Mouse (Mus musculus): ENCODE data around the gene Slc41a2. TPM values are rescaled to one million over a fixed set of nuclear protein-coding genes. Genes with fewer than 3 reads are reported as not detected.

The Slc41a2 gene
- polyA plus RNA-seq, 1 experiment, result 11.7 TPM

GRCm38 (mm10) chr10:83336336-83336735 is 1.3 kb downstream of the Slc41a2 start:
- Histone ChIP-seq H3K27ac (ENCODE audit: insufficient read depth, low read length) (no peak overlapping the region), H3K27me3 (ENCODE audit: control insufficient read depth, insufficient read depth, low read length) (no peaks in the 10 kb centered on the region), H3K4me3 (replicated peaks; ENCODE audit: insufficient read depth, low read depth, low read length) (peak overlapping the region; percentile 52), H3K4me1 (ENCODE audit: control insufficient read depth, insufficient read depth, low read length) (0 out of 2 replicates have a peak, but pooled peaks cover 4% of the 10 kb centered on the region)
- TF ChIP-seq CTCF (IDR thresholded peaks at IDR 0.05; ENCODE audit: borderline replicate concordance, insufficient read depth, low read depth, low read length) (no peak), POLR2A (IDR thresholded peaks at IDR 0.05; ENCODE audit: borderline replicate concordance, insufficient read depth, low read length) (no peak)
- WGBS, result 27% methylated on average over 7 of the region's 7 CpGs
- no peak for DNase-seq

GRCm38 (mm10) chr10:83332581-83332980 is 5.1 kb downstream of the Slc41a2 start:
- no peaks in the 10 kb centered on the region for H3K27me3 ChIP-seq (ENCODE audit: control insufficient read depth, insufficient read depth, low read length)
- peaks cover 8% of the 10 kb centered on the region; the same call in 1 of the 2 replicates for H3K4me1 ChIP-seq (ENCODE audit: control insufficient read depth, insufficient read depth, low read length)
- H3K27ac ChIP-seq (ENCODE audit: insufficient read depth, low read length), result no peak overlapping the region
- no peak overlapping the region for H3K4me3 ChIP-seq (replicated peaks; ENCODE audit: insufficient read depth, low read depth, low read length)
- TF ChIP-seq CTCF (IDR thresholded peaks at IDR 0.05; ENCODE audit: borderline replicate concordance, insufficient read depth, low read depth, low read length) (no peak), POLR2A (IDR thresholded peaks at IDR 0.05; ENCODE audit: borderline replicate concordance, insufficient read depth, low read length) (no peak)
- no peak for DNase-seq
- WGBS, result 85% methylated on average over 11 of the region's 11 CpGs

GRCm38 (mm10) chr10:83331811-83332210 is 5.9 kb downstream of the Slc41a2 start:
- no peak for DNase-seq
- WGBS, result 94% methylated on average over 5 of the region's 5 CpGs
- no peaks in the 10 kb centered on the region for H3K27me3 ChIP-seq (ENCODE audit: control insufficient read depth, insufficient read depth, low read length)
- H3K27ac ChIP-seq (ENCODE audit: insufficient read depth, low read length), result no peak overlapping the region
- no peak overlapping the region for H3K4me3 ChIP-seq (replicated peaks; ENCODE audit: insufficient read depth, low read depth, low read length)
- peaks cover 8% of the 10 kb centered on the region; the same call in 1 of the 2 replicates for H3K4me1 ChIP-seq (ENCODE audit: control insufficient read depth, insufficient read depth, low read length)
- TF ChIP-seq CTCF (IDR thresholded peaks at IDR 0.05; ENCODE audit: borderline replicate concordance, insufficient read depth, low read depth, low read length) (no peak), POLR2A (IDR thresholded peaks at IDR 0.05; ENCODE audit: borderline replicate concordance, insufficient read depth, low read length) (no peak)

- DNase-seq, result no peak
- no peak overlapping the region for H3K27ac ChIP-seq (ENCODE audit: insufficient read depth, low read length)
- no peak for TF ChIP-seq CTCF (IDR thresholded peaks at IDR 0.05; ENCODE audit: borderline replicate concordance, insufficient read depth, low read depth, low read length)
- TF ChIP-seq POLR2A (IDR thresholded peaks at IDR 0.05; ENCODE audit: borderline replicate concordance, insufficient read depth, low read length), result no peak
- WGBS, result 80% methylated on average over 6 of the region's 6 CpGs
- no peak overlapping the region for H3K4me3 ChIP-seq (replicated peaks; ENCODE audit: insufficient read depth, low read depth, low read length)
- H3K4me1 ChIP-seq (ENCODE audit: control insufficient read depth, insufficient read depth, low read length), result peaks cover 8% of the 10 kb centered on the region; the same call in 1 of the 2 replicates
- no peaks in the 10 kb centered on the region for H3K27me3 ChIP-seq (ENCODE audit: control insufficient read depth, insufficient read depth, low read length)
Observed at GRCm38 (mm10) chr10:83330336-83330735, 7.3 kb downstream of the Slc41a2 start.

- no peak for DNase-seq
- H3K4me3 ChIP-seq (replicated peaks; ENCODE audit: insufficient read depth, low read depth, low read length), result no peak overlapping the region
- TF ChIP-seq POLR2A (IDR thresholded peaks at IDR 0.05; ENCODE audit: borderline replicate concordance, insufficient read depth, low read length) (no peak), CTCF (IDR thresholded peaks at IDR 0.05; ENCODE audit: borderline replicate concordance, insufficient read depth, low read depth, low read length) (no peak)
- H3K27ac ChIP-seq (ENCODE audit: insufficient read depth, low read length), result no peak overlapping the region
- H3K27me3 ChIP-seq (ENCODE audit: control insufficient read depth, insufficient read depth, low read length), result no peaks in the 10 kb centered on the region
- H3K4me1 ChIP-seq (ENCODE audit: control insufficient read depth, insufficient read depth, low read length), result peaks cover 4% of the 10 kb centered on the region; the same call in 1 of the 2 replicates
- WGBS, result 70% methylated on average over 5 of the region's 5 CpGs
Observed at GRCm38 (mm10) chr10:83328791-83329190, 8.9 kb downstream of the Slc41a2 start.

- WGBS, result 95% methylated on average over 14 of the region's 14 CpGs
- Histone ChIP-seq H3K27ac (ENCODE audit: insufficient read depth, low read length) (no peak overlapping the region), H3K4me3 (replicated peaks; ENCODE audit: insufficient read depth, low read depth, low read length) (no peak overlapping the region), H3K27me3 (ENCODE audit: control insufficient read depth, insufficient read depth, low read length) (no peaks in the 10 kb centered on the region), H3K4me1 (ENCODE audit: control insufficient read depth, insufficient read depth, low read length) (peaks cover 6% of the 10 kb centered on the region; the same call in 1 of the 2 replicates)
- TF ChIP-seq POLR2A (IDR thresholded peaks at IDR 0.05; ENCODE audit: borderline replicate concordance, insufficient read depth, low read length), result no peak
- no peak for TF ChIP-seq CTCF (IDR thresholded peaks at IDR 0.05; ENCODE audit: borderline replicate concordance, insufficient read depth, low read depth, low read length)
- DNase-seq, result no peak
Observed at GRCm38 (mm10) chr10:83326648-83327285, 10.9 kb downstream of the Slc41a2 start.

- Histone ChIP-seq H3K27me3 (ENCODE audit: control insufficient read depth, insufficient read depth, low read length) (no peaks in the 10 kb centered on the region), H3K27ac (ENCODE audit: insufficient read depth, low read length) (no peak overlapping the region), H3K4me3 (replicated peaks; ENCODE audit: insufficient read depth, low read depth, low read length) (no peak overlapping the region), H3K4me1 (ENCODE audit: control insufficient read depth, insufficient read depth, low read length) (peaks cover 11% of the 10 kb centered on the region)
- no peak for TF ChIP-seq POLR2A (IDR thresholded peaks at IDR 0.05; ENCODE audit: borderline replicate concordance, insufficient read depth, low read length)
- 96% methylated on average over 1 of the region's 1 CpGs for WGBS
- DNase-seq, result no peak
Observed at GRCm38 (mm10) chr10:83325903-83326302, 11.8 kb downstream of the Slc41a2 start.

GRCm38 (mm10) chr10:83324871-83325270 is 12.8 kb downstream of the Slc41a2 start:
- 86% methylated on average over 3 of the region's 3 CpGs for WGBS
- H3K27ac ChIP-seq (ENCODE audit: insufficient read depth, low read length), result no peak overlapping the region

More at GRCm38 (mm10) chr10:83324871-83325270, 12.8 kb downstream of the Slc41a2 start:
- no peak for DNase-seq
- TF ChIP-seq POLR2A (IDR thresholded peaks at IDR 0.05; ENCODE audit: borderline replicate concordance, insufficient read depth, low read length), result no peak
- Histone ChIP-seq H3K4me1 (ENCODE audit: control insufficient read depth, insufficient read depth, low read length) (peaks cover 11% of the 10 kb centered on the region), H3K27me3 (ENCODE audit: control insufficient read depth, insufficient read depth, low read length) (no peaks in the 10 kb centered on the region), H3K4me3 (replicated peaks; ENCODE audit: insufficient read depth, low read depth, low read length) (no peak overlapping the region)

Data from cerebellum, adult 2 months (tissue).